Mouse (Mus musculus) E14TG2a.4 (cell line): Measurements from ENCODE around the gene Pnmt.

Source experiments
- CTCF ChIP-seq: conservative IDR thresholded peaks from 2 replicates; pipeline ENCODE4 v1.5.1; 2014; ENCODE audit warnings: low read length
- NANOG ChIP-seq: IDR thresholded peaks from 2 replicates; pipeline ENCODE4 v1.6.1; 2014; ENCODE audit warnings: borderline replicate concordance, low read length, mixed read lengths
- POU5F1 ChIP-seq: IDR thresholded peaks from 2 replicates; pipeline ENCODE4 v1.6.1; 2014; ENCODE audit warnings: low read length, borderline replicate concordance

DNA sequence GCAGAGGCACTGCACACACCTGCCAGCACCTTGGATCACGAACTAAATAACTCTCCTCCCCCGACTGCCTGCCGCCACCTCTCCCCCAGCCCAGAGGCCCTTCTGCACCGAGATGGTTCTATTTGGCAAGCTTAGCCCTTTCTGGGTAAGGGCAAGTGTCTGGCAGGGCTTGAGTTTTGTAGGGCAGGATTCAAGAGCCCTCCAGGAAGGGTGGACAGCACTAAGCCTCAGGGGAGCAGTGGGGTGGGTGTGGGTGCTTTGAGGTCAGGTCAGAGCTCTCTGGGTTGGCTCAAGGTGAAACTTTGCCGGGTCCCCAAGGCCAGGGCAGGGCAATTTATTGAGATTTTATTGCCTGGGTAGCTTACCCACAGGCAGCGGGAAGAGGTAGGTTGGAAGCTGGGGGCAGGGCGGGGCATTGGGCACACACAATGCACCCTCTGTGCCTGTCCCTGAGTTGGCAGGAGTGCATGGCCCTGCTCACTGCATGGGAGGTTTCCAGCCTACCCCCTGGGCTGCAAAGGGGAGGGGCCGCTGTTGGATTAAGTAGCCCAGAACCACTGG is 32.5 kb upstream of the Pnmt start:
- TF ChIP-seq CTCF, result no peak
- no peak for TF ChIP-seq NANOG
- no peak for TF ChIP-seq POU5F1
